Mouse (Mus musculus) cerebellum, adult (tissue): ENCODE results near the gene Gon4l.
"Not testable (repeated sequence)": the region's sequence is repeated elsewhere in the genome, so short reads cannot be mapped to it uniquely, and the experiment has no call there.

Experiments
- ATAC-seq: cut with Nextera tagmentation; 2 replicates; pipeline ENCODE4 v1.9.2; 2017; ENCODE audit warnings: mild to moderate bottlenecking, moderate library complexity, mixed read lengths; ENCODE audit not compliant: insufficient number of reproducible peaks, low FRiP score, low TSS enrichment

The Gon4l gene

GRCm38 (mm10) chr3:88834951-88835491 lies at the start of gene Gon4l:
Gene Gon4l, plus strand, starts transcription at chr3:88835231.
- ATAC-seq: peak; percentile 61

- not testable (repeated sequence) for ATAC-seq
Measured at GRCm38 (mm10) chr3:88786323-88786722, 48.7 kb upstream of the Gon4l start.

GRCm38 (mm10) chr3:88786805-88787204 lies 48.2 kb upstream of the Gon4l start:
- not testable (repeated sequence) for ATAC-seq

- ATAC-seq: not testable (repeated sequence)
Measured at GRCm38 (mm10) chr3:88788033-88788432, 47.0 kb upstream of the Gon4l start.

- not testable (repeated sequence) for ATAC-seq
Measured at GRCm38 (mm10) chr3:88797507-88797906, 37.5 kb upstream of the Gon4l start.

GRCm38 (mm10) chr3:88803910-88804540 lies 31.0 kb upstream of the Gon4l start:
- no peak for ATAC-seq

- ATAC-seq: no peak
Measured at GRCm38 (mm10) chr3:88825710-88826109, 9.3 kb upstream of the Gon4l start.

GRCm38 (mm10) chr3:88827231-88827630 lies 7.8 kb upstream of the Gon4l start:
- no peak for ATAC-seq

GRCm38 (mm10) chr3:88831177-88832121 lies 3.6 kb upstream of the Gon4l start:
- peak; percentile 61 for ATAC-seq

- ATAC-seq: peak; percentile 83
Measured at GRCm38 (mm10) chr3:88832388-88832787, 2.6 kb upstream of the Gon4l start.

GRCm38 (mm10) chr3:88849172-88849571 lies 14.1 kb downstream of the Gon4l start:
- no peak for ATAC-seq

- no peak for ATAC-seq
Measured at GRCm38 (mm10) chr3:88855837-88856236, 20.8 kb downstream of the Gon4l start.

GRCm38 (mm10) chr3:88862129-88862528 lies 27.1 kb downstream of the Gon4l start:
- no peak for ATAC-seq

- not testable (repeated sequence) for ATAC-seq
Measured at GRCm38 (mm10) chr3:88866735-88867134, 31.7 kb downstream of the Gon4l start.

- not testable (repeated sequence) for ATAC-seq
Measured at GRCm38 (mm10) chr3:88867177-88867576, 32.1 kb downstream of the Gon4l start.

- not testable (repeated sequence) for ATAC-seq
Measured at GRCm38 (mm10) chr3:88868449-88868848, 33.4 kb downstream of the Gon4l start.

GRCm38 (mm10) chr3:88882536-88882935 lies 47.5 kb downstream of the Gon4l start:
- not testable (repeated sequence) for ATAC-seq

GRCm38 (mm10) chr3:88893011-88893410 lies 58.0 kb downstream of the Gon4l start:
- not testable (repeated sequence) for ATAC-seq

- ATAC-seq: no peak
Measured at GRCm38 (mm10) chr3:88904803-88905202, 69.8 kb downstream of the Gon4l start.

- no peak for ATAC-seq
Measured at GRCm38 (mm10) chr3:88905209-88905608, 70.2 kb downstream of the Gon4l start.

- no peak for ATAC-seq
Measured at GRCm38 (mm10) chr3:88905741-88906140, 70.7 kb downstream of the Gon4l start.
